Mouse (Mus musculus) embryonic facial prominence, embryonic 12.5 days (tissue): ENCODE measurements at regions not wholly inside any gene's neighbourhood (a gene's known extent, or its start where the extent isn't known, plus 50 kb on each side); places are given as distances from the start of the nearest gene placed in this dataset.
A peak's percentile ranks its signal among the peaks of the same experiment; 100 is the strongest.

ENCODE experiments used
- ATAC-seq: fragments of 200-750 bp; cut with Nextera tagmentation; 2 replicates; pipeline ENCODE4 v1.8.0; 2017; ENCODE audit not compliant: insufficient number of reproducible peaks, insufficient read depth, low FRiP score, low TSS enrichment
- H3K27ac ChIP-seq: fragments of 300-500 bp; sonication (generic); 2 replicates; pipeline ENCODE4 v1.5.1; 2016; ENCODE audit warnings: mild to moderate bottlenecking
- H3K27me3 ChIP-seq: fragments of 300-500 bp; sonication (generic); 2 replicates; pipeline ENCODE4 v1.6.1; 2016; ENCODE audit warnings: mild to moderate bottlenecking, moderate library complexity
- H3K36me3 ChIP-seq: fragments of 300-500 bp; sonication (generic); 2 replicates; pipeline ENCODE4 v1.6.1; 2016; ENCODE audit warnings: mild to moderate bottlenecking
- H3K4me1 ChIP-seq: fragments of 300-500 bp; sonication (generic); 2 replicates; pipeline ENCODE4 v1.6.1; 2016
- H3K4me2 ChIP-seq: fragments of 300-500 bp; sonication (generic); replicated peaks from 2 replicates; pipeline ENCODE4 v1.6.1; 2016; ENCODE audit warnings: mild to moderate bottlenecking, moderate library complexity
- H3K4me3 ChIP-seq: fragments of 300-500 bp; sonication (generic); 2 replicates; pipeline ENCODE4 v1.5.1; 2016; ENCODE audit warnings: mild to moderate bottlenecking
- H3K9ac ChIP-seq: fragments of 300-500 bp; sonication (generic); 2 replicates; pipeline ENCODE4 v1.6.1; 2016; ENCODE audit warnings: mild to moderate bottlenecking, moderate library complexity
- H3K9me3 ChIP-seq: fragments of 300-500 bp; sonication (generic); 2 replicates; pipeline ENCODE4 v1.6.1; 2016; ENCODE audit warnings: mild to moderate bottlenecking, moderate library complexity
- WGBS: fragments of 180-500 bp; shearing (Covaris S2); methylation state at CpG from one replicate; pipeline ENCODE4 v1.1.7; 2016; 5-methylcytosine and 5-hydroxymethylcytosine counted together

DNA sequence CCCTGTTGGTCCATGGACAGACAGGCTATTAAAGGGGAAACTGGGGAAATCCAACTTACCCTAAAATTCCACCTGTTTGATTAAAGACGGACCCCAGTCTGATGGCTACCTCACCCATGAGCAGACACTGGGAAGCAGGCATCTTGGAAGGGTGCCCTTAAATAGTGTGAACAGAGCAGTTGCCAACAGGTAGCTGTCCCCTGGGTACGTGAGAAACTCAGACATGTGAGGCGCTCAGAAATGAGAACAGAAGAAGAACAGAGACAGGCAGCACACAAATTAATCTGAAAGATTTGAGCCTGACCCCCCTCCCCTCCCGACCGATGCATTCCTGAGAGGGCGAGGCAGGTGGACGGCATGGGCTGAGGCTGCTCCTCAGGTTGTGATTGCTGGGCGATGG is 135.7 kb upstream of the Azi2 start:
- Histone ChIP-seq H3K4me3 (no peak overlapping the region), H3K4me2 (no peak overlapping the region), H3K9me3 (no peaks in the 10 kb centered on the region), H3K36me3 (no peaks in the 10 kb centered on the region), H3K27me3 (no peaks in the 10 kb centered on the region), H3K4me1 (no peaks in the 10 kb centered on the region), H3K27ac (no peak overlapping the region), H3K9ac (no peak overlapping the region)
- ATAC-seq: no peak
- WGBS: 85% methylated on average over 8 of the region's 8 CpGs

DNA sequence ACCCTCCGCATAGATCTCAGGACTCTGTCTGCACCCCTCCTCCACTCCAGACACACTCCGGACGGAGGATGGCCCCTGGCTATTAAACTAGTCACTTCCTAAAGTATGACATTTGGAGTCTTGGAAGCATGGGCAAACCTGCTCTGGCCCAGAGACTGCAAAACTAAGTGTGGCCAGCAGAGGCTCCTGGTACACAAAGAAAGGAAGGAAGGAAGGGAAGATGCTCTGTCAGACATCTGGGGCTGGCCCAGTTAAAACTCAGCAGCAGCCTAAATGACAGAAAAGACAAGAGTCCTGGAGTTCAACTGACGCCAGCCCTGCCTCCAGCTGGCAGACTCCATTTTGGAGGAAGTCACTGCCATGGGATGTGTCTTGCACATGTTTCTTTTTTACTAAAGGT is 137.3 kb upstream of the Azi2 start:
- Histone ChIP-seq H3K27me3 (no peaks in the 10 kb centered on the region), H3K4me3 (no peak overlapping the region), H3K4me2 (no peak overlapping the region), H3K4me1 (no peaks in the 10 kb centered on the region), H3K9me3 (no peaks in the 10 kb centered on the region), H3K9ac (no peak overlapping the region), H3K27ac (no peak overlapping the region), H3K36me3 (no peaks in the 10 kb centered on the region)
- no peak for ATAC-seq
- 37% methylated on average over 4 of the region's 4 CpGs for WGBS

- H3K4me1 ChIP-seq: no peaks in the 10 kb centered on the region
- H3K36me3 ChIP-seq: no peaks in the 10 kb centered on the region
- WGBS: 84% methylated on average over 20 of the region's 20 CpGs
- H3K9me3 ChIP-seq: no peaks in the 10 kb centered on the region
- no peak overlapping the region for H3K27ac ChIP-seq
- H3K4me2 ChIP-seq: no peak overlapping the region
- no peak overlapping the region for H3K4me3 ChIP-seq
- H3K9ac ChIP-seq: no peak overlapping the region
- H3K27me3 ChIP-seq: no peaks in the 10 kb centered on the region
- ATAC-seq: no peak
Observed at GRCm38 (mm10) chr9:117902239-117902939, 137.9 kb upstream of the Azi2 start.

- Histone ChIP-seq H3K4me1 (no peaks in the 10 kb centered on the region), H3K4me3 (no peak overlapping the region), H3K9me3 (no peaks in the 10 kb centered on the region), H3K9ac (no peak overlapping the region), H3K27me3 (no peaks in the 10 kb centered on the region), H3K36me3 (no peaks in the 10 kb centered on the region), H3K27ac (no peak overlapping the region), H3K4me2 (no peak overlapping the region)
- ATAC-seq: no peak
- WGBS: 87% methylated on average over 12 of the region's 12 CpGs
Observed at GRCm38 (mm10) chr9:117900631-117901030, 139.7 kb upstream of the Azi2 start.

GRCm38 (mm10) chr9:117896517-117896916 is 143.8 kb upstream of the Azi2 start:
- 75% methylated on average over 8 of the region's 8 CpGs for WGBS
- ATAC-seq: no peak
- Histone ChIP-seq H3K4me3 (no peak overlapping the region), H3K27ac (no peak overlapping the region), H3K9ac (no peak overlapping the region), H3K4me2 (no peak overlapping the region), H3K27me3 (no peaks in the 10 kb centered on the region), H3K9me3 (no peaks in the 10 kb centered on the region), H3K4me1 (no peaks in the 10 kb centered on the region), H3K36me3 (no peaks in the 10 kb centered on the region)

- no peaks in the 10 kb centered on the region for H3K36me3 ChIP-seq
- no peak overlapping the region for H3K27ac ChIP-seq
- 54% methylated on average over 6 of the region's 6 CpGs for WGBS
- H3K9ac ChIP-seq: no peak overlapping the region
- no peak for ATAC-seq
- no peaks in the 10 kb centered on the region for H3K4me1 ChIP-seq
- H3K9me3 ChIP-seq: no peaks in the 10 kb centered on the region
- no peak overlapping the region for H3K4me3 ChIP-seq
- no peaks in the 10 kb centered on the region for H3K27me3 ChIP-seq
- no peak overlapping the region for H3K4me2 ChIP-seq
Observed at GRCm38 (mm10) chr9:117892601-117893000, 147.7 kb upstream of the Azi2 start.

DNA sequence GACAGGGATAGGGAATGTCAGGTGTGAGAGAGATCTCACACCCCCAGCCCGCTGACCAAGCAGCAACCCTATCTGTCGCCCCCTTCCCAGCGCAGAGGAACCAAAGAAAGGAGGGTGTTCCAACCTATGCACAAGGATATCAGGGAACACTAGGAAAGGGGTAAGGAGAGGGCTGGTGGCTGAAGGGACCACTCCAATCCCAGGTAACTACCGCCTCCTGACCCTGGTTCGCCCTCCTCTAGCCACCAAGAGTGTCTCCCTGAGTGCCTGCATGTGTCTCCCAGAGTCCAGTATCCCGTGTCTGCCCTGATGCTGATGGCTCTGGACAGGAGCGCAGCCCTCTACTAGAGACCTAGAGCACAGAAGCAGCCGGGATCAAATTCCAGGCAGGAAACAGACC is 167.1 kb upstream of the Azi2 start:
- 24% methylated on average over 8 of the region's 8 CpGs for WGBS
- H3K9ac ChIP-seq: peak overlapping the region; percentile 60; the same call in 1 of the 2 replicates
- ATAC-seq: no peak
- H3K4me3 ChIP-seq: peak overlapping the region; percentile 60
- no peak overlapping the region for H3K27ac ChIP-seq
- H3K4me2 ChIP-seq: peak overlapping the region; percentile 99
- H3K4me1 ChIP-seq: peaks cover 13% of the 10 kb centered on the region; the same call in 1 of the 2 replicates
- H3K36me3 ChIP-seq: no peaks in the 10 kb centered on the region
- no peaks in the 10 kb centered on the region for H3K9me3 ChIP-seq
- peaks cover 33% of the 10 kb centered on the region for H3K27me3 ChIP-seq

DNA sequence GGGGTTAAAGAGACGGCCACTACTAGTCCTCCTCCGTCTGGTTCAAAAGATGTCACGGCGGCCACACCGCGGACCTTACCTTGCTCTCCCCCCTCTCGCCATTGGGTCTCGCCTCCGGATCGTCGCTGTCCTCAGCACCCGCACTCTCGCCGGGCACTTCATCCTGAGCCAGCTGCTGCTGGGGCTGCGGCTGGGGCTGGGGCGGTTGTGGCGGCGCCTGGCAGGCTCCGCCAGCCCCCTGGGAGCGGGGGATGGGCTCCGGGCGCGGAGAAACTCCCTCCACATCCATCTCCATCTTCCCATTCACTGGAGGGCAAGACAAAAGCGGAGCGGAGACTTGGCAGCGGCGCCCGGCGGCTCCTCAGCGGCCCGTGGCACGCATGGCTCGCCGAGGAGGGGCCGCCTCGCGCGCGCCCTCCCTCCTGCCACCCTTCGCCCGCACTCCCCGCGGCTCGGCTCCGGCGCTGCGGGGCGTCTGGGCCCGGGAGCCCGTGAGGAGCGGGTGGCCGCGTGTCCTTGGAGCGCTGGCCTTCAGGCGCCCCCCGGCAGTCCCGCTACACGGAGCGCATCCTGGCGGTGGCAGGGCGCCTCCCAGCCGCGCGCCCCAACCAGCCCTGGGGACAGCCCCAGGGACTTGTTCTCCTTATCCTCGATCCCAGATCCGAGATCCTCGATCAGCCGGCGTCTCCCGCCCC is 167.8 kb upstream of the Azi2 start:
- Histone ChIP-seq H3K27ac (no peak overlapping the region), H3K4me1 (peaks cover 13% of the 10 kb centered on the region; the same call in 1 of the 2 replicates)

DNA sequence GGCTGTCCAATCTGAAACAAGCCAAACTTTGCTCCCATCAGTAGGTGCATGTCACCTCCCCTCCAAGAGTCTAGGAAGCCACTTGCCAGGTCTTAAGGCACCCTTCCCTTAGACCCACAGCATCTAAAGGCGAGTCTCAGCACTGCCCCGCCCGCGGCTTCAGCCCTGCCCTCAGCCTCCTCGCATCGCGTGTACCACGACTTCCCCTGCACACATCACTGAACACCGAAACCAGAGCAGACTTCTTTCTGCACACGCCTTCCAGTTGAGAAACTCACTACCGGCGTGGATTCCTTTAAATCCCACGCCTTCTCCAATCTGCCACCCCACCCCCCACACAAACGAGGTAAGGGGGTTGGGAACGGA is 168.3 kb upstream of the Azi2 start:
- Histone ChIP-seq H3K27me3 (peaks cover 33% of the 10 kb centered on the region), H3K36me3 (no peaks in the 10 kb centered on the region), H3K9ac (peak overlapping the region; percentile 60), H3K27ac (no peak overlapping the region), H3K4me2 (peak overlapping the region; percentile 99), H3K4me3 (peak overlapping the region; percentile 60), H3K9me3 (no peaks in the 10 kb centered on the region), H3K4me1 (peaks cover 13% of the 10 kb centered on the region; the same call in 1 of the 2 replicates)
- ATAC-seq: no peak
- under 1% methylated on average over 15 of the region's 15 CpGs for WGBS

More for the DNA sequence above, 167.8 kb upstream of the Azi2 start:
- H3K9me3 ChIP-seq: no peaks in the 10 kb centered on the region
- H3K9ac ChIP-seq: peak overlapping the region; percentile 60
- H3K36me3 ChIP-seq: no peaks in the 10 kb centered on the region
- H3K27me3 ChIP-seq: peaks cover 33% of the 10 kb centered on the region
- under 1% methylated on average over 58 of the region's 70 CpGs for WGBS
- 0 out of 2 replicates have a peak, but pooled peaks have one; percentile 50 for ATAC-seq
- peak overlapping the region; percentile 60 for H3K4me3 ChIP-seq
- peak overlapping the region; percentile 99 for H3K4me2 ChIP-seq

GRCm38 (mm10) chr9:117870616-117871015 is 169.7 kb upstream of the Azi2 start:
- Histone ChIP-seq H3K4me3 (no peak overlapping the region), H3K9ac (no peak overlapping the region), H3K27ac (no peak overlapping the region), H3K4me1 (peaks cover 13% of the 10 kb centered on the region; the same call in 1 of the 2 replicates), H3K4me2 (0 out of 2 replicates have a peak overlapping the region, but pooled peaks have one; percentile 8), H3K9me3 (no peaks in the 10 kb centered on the region), H3K36me3 (no peaks in the 10 kb centered on the region), H3K27me3 (peaks cover 33% of the 10 kb centered on the region)
- ATAC-seq: no peak
- WGBS: 46% methylated on average over 11 of the region's 11 CpGs

- no peaks in the 10 kb centered on the region for H3K36me3 ChIP-seq
- H3K4me1 ChIP-seq: no peaks in the 10 kb centered on the region
- no peak overlapping the region for H3K9ac ChIP-seq
- no peaks in the 10 kb centered on the region for H3K27me3 ChIP-seq
- WGBS: 93% methylated on average over 3 of the region's 3 CpGs
- no peak overlapping the region for H3K4me3 ChIP-seq
- H3K9me3 ChIP-seq: no peaks in the 10 kb centered on the region
- H3K27ac ChIP-seq: no peak overlapping the region
- no peak overlapping the region for H3K4me2 ChIP-seq
- ATAC-seq: no peak
Observed at GRCm38 (mm10) chr9:117863944-117864343, 176.4 kb upstream of the Azi2 start.

DNA sequence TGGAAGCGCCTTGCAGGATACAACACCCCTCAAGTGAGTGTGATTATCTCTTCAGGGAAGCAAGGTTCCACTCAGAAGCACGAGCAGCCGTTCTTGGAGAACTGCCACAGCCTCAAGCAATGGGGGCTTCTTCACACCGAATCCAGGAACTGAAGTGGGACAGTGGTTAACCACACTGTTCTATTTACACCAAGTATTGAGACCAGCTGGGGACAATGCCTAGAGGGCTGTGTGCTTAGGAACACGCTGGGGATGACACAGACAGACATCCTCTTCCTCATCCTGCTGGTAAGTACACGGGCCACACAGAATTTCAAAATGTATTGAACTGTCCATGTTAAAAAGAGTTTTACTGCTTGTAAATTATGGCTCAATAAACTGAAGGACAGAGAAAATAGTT is 177.0 kb upstream of the Azi2 start:
- H3K9ac ChIP-seq: no peak overlapping the region
- no peak overlapping the region for H3K4me2 ChIP-seq
- H3K4me3 ChIP-seq: no peak overlapping the region
- WGBS: 84% methylated on average over 6 of the region's 6 CpGs
- no peaks in the 10 kb centered on the region for H3K36me3 ChIP-seq
- no peaks in the 10 kb centered on the region for H3K9me3 ChIP-seq
- no peak for ATAC-seq
- no peaks in the 10 kb centered on the region for H3K27me3 ChIP-seq
- H3K27ac ChIP-seq: no peak overlapping the region
- H3K4me1 ChIP-seq: no peaks in the 10 kb centered on the region
